Mouse (Mus musculus) midbrain, embryonic 16.5 days (tissue): ENCODE results near the gene Foxj2. TPM values are rescaled to one million over a fixed set of nuclear protein-coding genes. Genes with fewer than 3 reads are reported as not detected.

Experiments
- ATAC-seq: fragments of 200-750 bp; cut with Nextera tagmentation; 2 replicates; pipeline ENCODE4 v1.8.0; 2017; ENCODE audit warnings: moderate TSS enrichment
- H3K27ac ChIP-seq: fragments of 300-500 bp; sonication (generic); 2 replicates; pipeline ENCODE4 v1.5.1; 2014; ENCODE audit warnings: mild to moderate bottlenecking, low read length, mixed read lengths
- H3K27me3 ChIP-seq: fragments of 300-500 bp; sonication (generic); 2 replicates; pipeline ENCODE4 v1.6.1; 2014; ENCODE audit warnings: low read depth, low read length, mixed read lengths; ENCODE audit not compliant: control insufficient read depth, insufficient read depth
- H3K36me3 ChIP-seq: fragments of 300-500 bp; sonication (generic); 2 replicates; pipeline ENCODE4 v1.6.1; 2014; ENCODE audit warnings: mild to moderate bottlenecking, low read length, moderate library complexity, mixed read lengths; ENCODE audit not compliant: control insufficient read depth, insufficient read depth
- H3K4me1 ChIP-seq: fragments of 300-500 bp; sonication (generic); 2 replicates; pipeline ENCODE4 v1.6.1; 2014; ENCODE audit warnings: mild to moderate bottlenecking, low read length, mixed read lengths; ENCODE audit not compliant: control insufficient read depth, insufficient read depth
- H3K4me2 ChIP-seq: fragments of 300-500 bp; sonication (generic); 2 replicates; pipeline ENCODE4 v1.6.1; 2014; ENCODE audit warnings: mild to moderate bottlenecking, low read length, mixed read lengths
- H3K4me3 ChIP-seq: fragments of 300-500 bp; sonication (generic); 2 replicates; pipeline ENCODE4 v1.5.1; 2014; ENCODE audit warnings: low read depth, mild to moderate bottlenecking, low read length, moderate library complexity, mixed read lengths
- H3K9ac ChIP-seq: fragments of 300-500 bp; sonication (generic); 2 replicates; pipeline ENCODE4 v1.6.1; 2014; ENCODE audit warnings: low read depth, low read length, mixed read lengths
- H3K9me3 ChIP-seq: fragments of 300-500 bp; sonication (generic); replicated peaks from 2 replicates; pipeline ENCODE4 v1.6.1; 2014; ENCODE audit warnings: mild to moderate bottlenecking, low read length, mixed read lengths; ENCODE audit not compliant: control insufficient read depth, poor library complexity, severe bottlenecking
- WGBS: fragments of 180-500 bp; shearing (Covaris S2); extraction: QIAGEN DNeasy Blood & Tissue Kit; methylation state at CpG from one replicate; pipeline ENCODE4 v1.1.7; 2014; 5-methylcytosine and 5-hydroxymethylcytosine counted together
- polyA plus RNA-seq: library from polyadenylated mRNA; unstranded; fragments of >200 nt; fragmentation: Nextera tagmentation; extraction: Ambion mirVana; gene quantifications from 2 replicates; pipeline ENCODE4 v1.2.1, GENCODE M21; 2015

The Foxj2 gene
- polyA plus RNA-seq = 8.4 and 9.4 TPM in 2 replicates

DNA sequence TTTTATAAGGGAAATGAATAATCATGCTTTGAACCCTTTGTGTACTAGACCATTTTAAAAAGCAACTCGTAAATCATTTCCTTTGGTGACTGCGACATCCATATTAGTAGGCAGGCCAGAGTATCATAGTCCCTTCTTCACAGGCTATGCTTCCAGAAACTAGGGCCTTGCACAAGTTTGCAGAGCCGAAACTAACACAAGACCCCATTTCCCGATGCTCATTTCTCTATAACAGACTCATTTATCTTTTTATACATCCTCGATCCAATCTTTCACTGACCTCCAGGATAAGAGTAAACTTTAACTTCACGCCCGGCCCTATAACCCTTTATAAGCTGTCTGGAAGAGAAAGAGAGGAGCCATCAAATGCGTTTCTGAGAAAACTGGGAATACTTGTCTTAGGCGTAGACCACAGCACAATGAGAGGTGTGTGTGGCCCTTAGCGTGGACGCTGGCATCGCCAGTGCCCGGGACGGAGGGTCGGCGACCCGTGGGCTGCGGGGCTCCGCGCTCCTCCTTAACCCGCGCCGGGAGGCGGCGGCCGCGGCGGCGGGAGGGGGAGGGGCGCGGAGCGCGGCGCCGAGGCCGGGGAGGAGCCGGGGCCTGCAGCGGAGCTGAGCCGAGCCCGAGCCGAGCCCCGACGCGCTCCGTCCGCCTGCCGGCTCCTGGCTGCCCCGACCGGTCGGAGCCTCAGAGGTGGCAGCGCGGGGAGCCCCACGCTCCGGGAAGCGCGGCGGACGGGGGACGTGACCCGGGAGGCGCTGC, at the start of gene Foxj2:
Foxj2 (plus strand) TSS at position 609 of the 765 bp plus-strand sequence.
- no peaks in the 10 kb centered on the region for H3K9me3 ChIP-seq
- 2% methylated on average over 47 of the region's 61 CpGs for WGBS
- H3K4me2 ChIP-seq = peak within 1 kb of the TSS; percentile 93

GRCm38 (mm10) chr6:122770760-122771315, 48.9 kb upstream of the Foxj2 start:
- H3K4me3 ChIP-seq = no peak overlapping the region
- no peak for ATAC-seq
- no peak overlapping the region for H3K27ac ChIP-seq
- WGBS = 89% methylated on average over 11 of the region's 11 CpGs
- no peak overlapping the region for H3K9ac ChIP-seq
- H3K9me3 ChIP-seq = no peaks in the 10 kb centered on the region
- peaks cover 20% of the 10 kb centered on the region for H3K4me1 ChIP-seq
- H3K4me2 ChIP-seq = no peak overlapping the region
- no peaks in the 10 kb centered on the region for H3K36me3 ChIP-seq
- no peaks in the 10 kb centered on the region for H3K27me3 ChIP-seq

More for the DNA sequence above, at the start of gene Foxj2:
- H3K27ac ChIP-seq = peak within 1 kb of the TSS; percentile 46
- H3K36me3 ChIP-seq = no peaks in the 10 kb centered on the region
- H3K4me3 ChIP-seq = peak within 1 kb of the TSS; percentile 95
- ATAC-seq = peak; percentile 89
- H3K27me3 ChIP-seq = no peaks in the 10 kb centered on the region; the same call in 1 of the 2 replicates
- H3K4me1 ChIP-seq = peaks cover 26% of the 10 kb centered on the region
- peak within 1 kb of the TSS; percentile 95 for H3K9ac ChIP-seq

DNA sequence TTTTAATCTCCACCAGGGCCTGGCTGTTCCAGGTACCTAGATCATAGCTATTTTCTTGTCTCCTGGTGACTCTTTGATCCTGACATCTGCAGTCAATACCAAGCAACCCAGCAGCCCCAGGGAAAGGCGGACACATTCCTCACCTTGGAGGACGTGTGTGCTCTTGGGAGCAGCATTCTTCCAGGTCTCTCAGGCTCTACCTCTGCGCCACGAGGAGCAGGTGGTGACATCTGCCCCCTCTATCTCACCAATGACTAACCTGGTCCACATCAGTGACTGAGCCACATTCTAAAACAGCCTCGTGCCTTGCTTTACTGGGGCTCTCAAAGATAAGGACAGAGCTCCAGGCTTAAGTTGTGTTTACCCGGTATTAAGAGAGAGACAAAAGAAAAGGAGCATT, 47.0 kb upstream of the Foxj2 start:
- no peak for ATAC-seq
- Histone ChIP-seq H3K27me3 (no peaks in the 10 kb centered on the region), H3K9ac (no peak overlapping the region), H3K4me3 (no peak overlapping the region), H3K36me3 (no peaks in the 10 kb centered on the region), H3K4me1 (peaks cover 13% of the 10 kb centered on the region), H3K27ac (no peak overlapping the region), H3K4me2 (no peak overlapping the region), H3K9me3 (no peaks in the 10 kb centered on the region)
- 60% methylated on average over 6 of the region's 6 CpGs for WGBS

- Histone ChIP-seq H3K36me3 (no peaks in the 10 kb centered on the region), H3K4me3 (no peak overlapping the region), H3K4me1 (peaks cover 13% of the 10 kb centered on the region), H3K9me3 (no peaks in the 10 kb centered on the region), H3K27ac (no peak overlapping the region), H3K4me2 (no peak overlapping the region), H3K27me3 (no peaks in the 10 kb centered on the region), H3K9ac (no peak overlapping the region)
- no peak for ATAC-seq
- WGBS = 100% methylated on average over 1 of the region's 1 CpGs
Measured at GRCm38 (mm10) chr6:122774345-122774744, 45.4 kb upstream of the Foxj2 start.

GRCm38 (mm10) chr6:122776040-122776439, 43.7 kb upstream of the Foxj2 start:
- Histone ChIP-seq H3K4me3 (no peak overlapping the region), H3K27me3 (no peaks in the 10 kb centered on the region), H3K27ac (no peak overlapping the region), H3K9me3 (no peaks in the 10 kb centered on the region), H3K4me2 (no peak overlapping the region), H3K36me3 (no peaks in the 10 kb centered on the region), H3K4me1 (no peaks in the 10 kb centered on the region), H3K9ac (no peak overlapping the region)
- ATAC-seq = no peak
- WGBS = 89% methylated on average over 7 of the region's 7 CpGs

- Histone ChIP-seq H3K4me2 (no peak overlapping the region), H3K27me3 (no peaks in the 10 kb centered on the region), H3K9me3 (no peaks in the 10 kb centered on the region), H3K4me3 (no peak overlapping the region), H3K4me1 (no peaks in the 10 kb centered on the region), H3K9ac (no peak overlapping the region), H3K27ac (no peak overlapping the region), H3K36me3 (no peaks in the 10 kb centered on the region)
- 63% methylated on average over 1 of the region's 1 CpGs for WGBS
- ATAC-seq = no peak
Measured at GRCm38 (mm10) chr6:122779916-122780315, 39.8 kb upstream of the Foxj2 start.

- no peak for ATAC-seq
- Histone ChIP-seq H3K9ac (no peak overlapping the region), H3K36me3 (no peaks in the 10 kb centered on the region), H3K27ac (no peak overlapping the region), H3K9me3 (no peaks in the 10 kb centered on the region), H3K27me3 (no peaks in the 10 kb centered on the region), H3K4me2 (no peak overlapping the region), H3K4me1 (no peaks in the 10 kb centered on the region), H3K4me3 (no peak overlapping the region)
- WGBS = 73% methylated on average over 4 of the region's 4 CpGs
Measured at GRCm38 (mm10) chr6:122781167-122781566, 38.5 kb upstream of the Foxj2 start.

- Histone ChIP-seq H3K9me3 (no peaks in the 10 kb centered on the region), H3K4me3 (no peak overlapping the region), H3K4me2 (no peak overlapping the region), H3K4me1 (no peaks in the 10 kb centered on the region), H3K27ac (no peak overlapping the region), H3K36me3 (no peaks in the 10 kb centered on the region), H3K9ac (no peak overlapping the region), H3K27me3 (no peaks in the 10 kb centered on the region)
- WGBS = 81% methylated on average over 3 of the region's 3 CpGs
- ATAC-seq = no peak
Measured at GRCm38 (mm10) chr6:122782164-122782563, 37.5 kb upstream of the Foxj2 start.

DNA sequence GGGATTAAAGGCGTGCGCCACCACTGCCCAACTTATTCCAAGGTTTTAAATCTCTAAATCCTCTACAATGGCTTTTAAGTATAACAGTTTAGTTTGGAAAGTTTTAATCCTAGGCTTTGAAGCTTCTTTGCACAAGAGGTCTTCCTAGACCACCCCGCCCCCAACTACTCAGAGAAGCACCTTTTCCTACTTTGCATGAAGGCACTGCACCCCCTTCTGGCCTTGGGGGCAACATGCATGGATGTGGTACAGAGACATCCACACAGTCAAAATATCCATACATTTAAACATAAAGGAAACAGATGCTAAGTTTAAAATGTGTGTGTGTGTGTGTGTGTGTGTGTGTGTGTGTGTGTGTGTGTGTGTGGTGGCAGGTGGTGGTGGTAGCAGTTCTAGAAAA, 34.8 kb upstream of the Foxj2 start:
- Histone ChIP-seq H3K36me3 (no peaks in the 10 kb centered on the region), H3K4me1 (no peaks in the 10 kb centered on the region), H3K27me3 (no peaks in the 10 kb centered on the region), H3K9me3 (no peaks in the 10 kb centered on the region), H3K4me2 (no peak overlapping the region), H3K27ac (no peak overlapping the region), H3K9ac (no peak overlapping the region), H3K4me3 (no peak overlapping the region)
- no peak for ATAC-seq
- WGBS = 94% methylated on average over 3 of the region's 3 CpGs
